Mouse (Mus musculus) v-Abl transformed pro-B cells (cell line): ENCODE results near the gene Trio.

ENCODE experiments used
- in situ Hi-C, 2 experiments: fragments of 400-800 bp; cut with MboI; formaldehyde crosslinking; loops; one replicate each; pipeline ENCODE4 v1.15.1; 2025; ENCODE audit not compliant: unreplicated experiment in 2 of 2

Trio gene

DNA sequence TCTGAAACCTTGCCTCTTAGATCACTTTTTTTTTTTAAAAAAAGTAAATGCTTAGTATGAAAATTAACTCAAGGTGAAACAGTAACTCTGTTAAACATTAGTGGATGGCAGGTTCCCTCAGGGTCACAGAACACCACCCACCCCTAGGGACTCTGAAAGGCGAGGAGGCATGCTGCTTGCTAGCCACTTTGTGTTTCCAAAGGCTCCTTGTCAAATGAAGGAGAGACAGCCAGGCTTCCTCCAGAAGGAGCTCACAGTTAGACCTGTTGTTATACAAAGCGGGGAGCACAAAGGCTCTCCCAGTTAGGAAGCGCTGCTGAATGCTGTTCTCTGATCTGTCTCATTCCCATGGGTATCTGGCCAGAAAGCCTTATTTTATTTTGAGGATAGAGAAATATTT is 30.2 kb downstream of the Trio start:
- in situ Hi-C loops: no loop called here

DNA sequence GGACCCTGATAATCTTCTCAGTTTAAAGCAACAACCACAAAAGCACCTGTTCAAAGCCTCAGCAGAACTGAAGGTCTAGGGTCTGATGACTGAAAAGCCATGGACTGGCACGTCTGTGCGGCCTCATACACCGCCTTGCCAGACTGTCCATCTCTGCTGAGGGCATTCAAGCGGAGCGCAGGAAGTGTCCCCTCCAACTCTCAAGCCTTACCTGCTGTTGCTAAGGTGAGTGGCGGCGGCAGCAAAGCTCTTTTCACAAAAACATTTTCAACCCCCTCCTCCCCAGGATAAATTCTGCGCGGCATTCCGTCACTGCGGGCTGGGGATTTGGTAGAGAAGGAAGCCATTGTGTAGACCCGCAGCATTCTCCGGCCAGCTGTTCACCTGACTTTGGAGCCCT is 30.8 kb downstream of the Trio start:
- in situ Hi-C loops: no loop called here

DNA sequence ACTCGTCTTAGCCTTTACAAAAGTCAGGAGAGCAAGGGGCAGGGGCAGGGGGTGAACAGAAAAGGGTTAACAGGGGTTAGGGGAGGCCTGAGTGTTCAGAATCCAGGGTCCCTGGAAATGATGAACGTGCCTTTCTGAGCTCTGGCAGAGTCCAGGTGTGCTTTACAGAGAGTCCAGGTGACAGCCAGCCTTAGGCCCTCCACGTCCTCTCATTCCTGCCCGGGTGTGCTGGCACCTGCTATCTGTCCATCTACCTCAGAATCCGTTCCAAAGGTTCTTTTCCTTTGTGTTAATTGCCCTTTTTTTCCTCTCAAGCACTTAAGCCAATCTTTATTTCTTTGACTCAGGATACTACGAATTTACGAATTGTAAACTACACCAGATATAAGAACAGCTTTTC is 32.1 kb downstream of the Trio start:
- in situ Hi-C loops: no loop called here

DNA sequence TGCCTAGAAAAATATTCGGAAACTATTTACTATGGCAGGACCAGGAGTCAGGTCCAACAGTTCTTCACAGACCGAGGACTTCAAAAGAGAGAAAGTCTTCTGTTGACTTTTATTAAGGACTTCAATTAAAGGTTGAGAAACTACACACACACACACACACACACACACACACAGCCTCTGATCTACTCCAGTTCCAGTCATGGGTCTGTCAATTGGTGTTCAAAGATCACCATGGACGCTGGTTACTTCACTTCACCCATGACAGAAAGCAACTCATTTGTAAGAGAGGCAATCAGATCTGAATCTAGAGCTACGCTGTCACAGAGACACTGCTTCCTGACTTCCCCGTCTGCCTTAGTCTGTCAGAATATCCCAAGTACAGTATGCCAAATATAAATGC is 33.1 kb downstream of the Trio start:
- in situ Hi-C loops: no loop called here

DNA sequence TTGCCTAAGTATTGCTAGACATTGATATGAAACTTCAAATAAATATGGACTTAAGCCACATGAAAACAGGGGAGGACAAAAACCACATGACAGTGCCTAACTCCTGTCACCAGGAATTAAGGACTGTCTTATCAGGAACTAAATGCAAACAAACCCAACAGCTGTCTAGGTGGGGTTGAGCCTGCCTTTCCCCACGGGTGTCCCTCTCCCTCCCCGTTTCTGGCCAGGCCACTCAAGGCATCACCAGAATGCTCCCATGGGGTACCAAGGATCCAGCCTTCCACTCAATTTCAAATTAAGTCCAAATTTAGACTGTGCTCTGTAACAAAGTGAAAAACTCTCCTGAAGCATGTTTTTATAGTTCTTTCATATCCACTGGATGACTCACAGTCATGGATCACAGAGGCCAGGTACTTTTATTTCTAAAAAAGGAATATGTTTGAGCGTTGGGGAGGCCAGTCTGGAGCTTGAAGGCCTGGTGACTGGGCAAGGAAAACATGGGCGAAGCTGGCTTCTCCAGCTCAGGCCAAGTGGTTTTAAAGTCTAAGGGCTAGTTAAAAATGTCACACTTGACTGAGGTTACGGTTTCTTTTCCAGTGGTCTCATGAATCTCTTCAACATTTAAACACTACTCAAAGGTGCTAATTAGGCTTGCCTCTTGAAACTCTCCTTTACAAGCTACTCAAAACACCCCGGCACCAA is 33.6 kb downstream of the Trio start:
- in situ Hi-C loops: no loop called here

DNA sequence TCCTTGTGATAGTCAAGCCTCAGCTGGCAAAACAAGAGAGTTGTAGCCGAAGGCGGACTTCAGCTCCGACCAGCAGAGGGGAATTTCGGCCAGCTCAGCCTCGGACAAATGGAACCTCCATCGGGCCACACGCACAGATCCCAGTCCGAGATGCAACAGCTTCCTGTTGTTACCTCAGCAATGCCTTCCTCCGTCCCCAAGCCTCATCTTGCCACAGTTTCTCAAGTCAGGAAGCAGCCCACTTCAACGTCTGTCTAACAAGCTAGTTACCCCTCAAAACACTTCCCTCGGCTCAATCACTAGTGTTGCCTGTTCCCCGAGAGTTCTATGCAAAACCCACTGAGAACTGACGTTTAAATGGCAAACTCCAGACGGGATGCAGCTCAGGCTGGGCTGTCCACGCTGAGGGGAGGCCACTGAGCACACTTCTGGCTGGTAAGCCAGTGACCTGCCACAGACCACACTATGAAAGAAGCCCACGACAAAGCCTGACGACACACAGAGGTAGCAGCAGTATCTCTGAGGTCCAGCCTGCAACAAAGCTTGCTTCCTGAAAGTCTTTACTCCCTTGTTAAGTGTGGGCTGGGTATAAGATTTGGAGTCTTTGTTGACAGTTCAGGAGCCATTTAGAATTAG is 34.5 kb downstream of the Trio start:
- in situ Hi-C loops: no loop called here

DNA sequence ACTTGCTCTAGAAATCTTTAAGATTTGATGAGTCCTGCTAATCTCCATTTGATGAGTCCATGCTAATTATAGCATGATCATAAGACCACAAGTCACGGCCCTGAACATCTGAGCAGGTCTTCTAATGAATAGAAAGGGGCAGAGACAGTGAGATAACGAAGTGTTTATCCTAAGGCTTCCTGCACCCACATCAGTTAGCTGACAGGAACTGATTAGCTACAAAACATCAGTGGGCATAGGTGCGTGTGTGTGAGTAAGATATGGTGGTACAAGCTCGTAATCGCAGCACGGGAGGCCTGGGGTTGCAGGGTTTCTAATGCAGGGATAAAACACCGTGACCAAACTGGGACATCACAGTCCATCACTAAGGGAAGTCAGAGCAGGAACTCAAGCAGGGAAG is 37.7 kb downstream of the Trio start:
- in situ Hi-C loops: no loop called here

DNA sequence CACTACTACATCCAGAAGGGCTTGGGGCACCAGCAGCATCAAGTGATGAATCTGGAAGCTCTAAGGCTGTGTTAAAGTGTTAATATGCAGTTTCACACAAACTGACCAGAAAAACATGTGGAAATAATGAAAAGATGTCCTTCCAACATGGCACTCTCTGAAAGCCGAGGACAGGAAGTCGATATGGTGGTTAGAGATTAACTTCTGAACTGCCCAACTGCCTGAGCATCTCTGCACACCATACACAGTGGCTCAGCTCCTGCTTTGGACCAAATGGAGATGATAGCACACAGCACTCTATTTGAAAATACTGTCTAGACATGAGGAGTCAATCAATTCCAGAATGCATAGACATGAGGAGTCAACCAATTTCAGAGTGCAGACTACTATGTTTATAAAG is 40.8 kb downstream of the Trio start:
- in situ Hi-C loops: no loop called here

DNA sequence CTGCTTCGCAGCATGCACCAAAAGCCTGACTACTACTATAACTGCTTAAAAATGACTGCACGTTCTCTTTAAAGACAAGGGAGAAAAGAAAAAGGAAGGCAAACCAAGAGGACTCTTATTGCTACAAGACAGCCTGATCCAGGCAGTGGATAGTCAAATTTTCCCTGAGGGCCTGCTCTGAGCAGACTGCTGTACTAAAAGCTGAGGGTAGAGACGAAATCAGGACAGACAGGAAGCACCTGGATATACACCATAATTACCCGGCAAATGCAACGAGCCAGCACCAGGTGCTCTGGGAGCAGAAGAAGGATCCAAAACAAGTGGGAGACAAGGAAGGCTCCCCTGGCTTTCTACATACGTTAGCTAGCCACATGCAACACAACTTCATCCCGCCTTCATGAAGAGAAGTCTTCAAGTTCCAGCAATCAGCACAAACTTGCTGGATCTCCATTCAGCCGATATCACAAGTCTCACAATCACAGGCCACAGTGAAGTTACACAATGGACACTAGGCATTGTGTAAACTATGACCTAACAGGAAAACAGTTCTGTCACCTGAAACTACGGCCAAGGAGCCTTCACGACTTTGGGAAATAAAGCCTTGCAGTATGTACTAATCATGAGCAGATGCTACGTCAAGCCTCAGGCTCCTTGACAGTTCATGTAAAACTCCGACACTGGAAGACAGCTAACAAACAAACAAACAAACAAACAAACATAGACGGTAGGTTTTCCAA is 43.7 kb downstream of the Trio start:
- in situ Hi-C loops: no loop called here

DNA sequence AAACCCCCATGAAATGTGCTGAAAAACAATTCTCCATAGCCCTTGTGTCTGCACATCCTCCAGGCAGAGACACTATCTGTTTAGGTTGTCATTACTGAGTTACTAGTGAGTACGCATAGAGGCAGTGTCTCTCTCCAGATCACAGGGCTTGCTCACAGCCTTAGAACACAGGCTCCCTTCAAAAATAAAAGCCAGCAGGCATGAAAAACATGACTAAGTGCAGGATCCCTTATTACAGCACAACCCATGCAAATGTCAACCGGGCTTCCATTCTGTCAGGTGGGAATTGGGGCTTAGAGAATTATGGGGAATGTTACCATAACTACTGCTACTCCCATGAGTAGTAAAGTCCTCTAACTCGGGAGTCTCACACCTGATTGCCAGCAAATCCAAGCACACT is 44.4 kb downstream of the Trio start:
- in situ Hi-C loops: no loop called here

DNA sequence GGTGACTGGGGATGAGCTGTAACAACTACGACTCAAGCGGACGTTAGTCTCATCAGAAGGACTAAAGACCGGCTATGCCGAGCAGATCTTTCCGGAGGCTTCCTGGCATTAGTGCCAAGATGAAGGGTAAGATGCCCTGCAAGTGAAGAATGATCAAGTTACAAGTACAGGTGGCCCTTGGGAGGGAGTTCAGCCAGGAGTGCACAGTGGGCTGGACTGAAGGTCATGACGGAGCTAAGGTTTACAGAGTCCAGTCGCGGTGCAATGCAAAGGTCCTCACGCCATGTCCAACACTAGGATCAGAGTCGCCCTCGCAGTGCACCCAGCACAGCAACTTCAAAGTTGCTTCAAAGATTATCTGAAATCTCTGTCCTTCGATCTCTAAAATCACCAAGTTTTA is 45.2 kb downstream of the Trio start:
- in situ Hi-C loops: no loop called here

DNA sequence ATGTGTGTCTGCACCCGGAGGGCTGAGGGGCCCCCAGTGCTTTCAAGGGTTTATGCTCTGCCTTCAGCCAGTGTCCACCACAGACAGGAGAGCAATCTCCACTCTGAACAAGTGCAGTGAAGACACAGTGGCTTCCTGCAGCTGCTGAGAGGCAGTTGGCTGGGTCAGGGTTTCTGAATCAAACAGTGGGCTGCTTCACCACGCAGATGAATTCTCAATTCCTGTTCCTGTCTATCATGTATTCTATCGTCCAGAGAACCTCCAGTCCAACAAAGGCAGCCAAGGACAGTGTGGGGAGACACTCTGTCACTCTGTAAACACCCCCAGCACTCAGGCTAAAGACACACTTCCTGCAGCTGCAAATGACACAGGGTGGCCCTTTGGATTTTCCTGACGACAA is 48.7 kb downstream of the Trio start:
- in situ Hi-C loops: loop anchor here in 1 of 2 experiments (5.0 kb wide), 1 partner anchor 55 kb away; no protein-coding TSS in a partner anchor

DNA sequence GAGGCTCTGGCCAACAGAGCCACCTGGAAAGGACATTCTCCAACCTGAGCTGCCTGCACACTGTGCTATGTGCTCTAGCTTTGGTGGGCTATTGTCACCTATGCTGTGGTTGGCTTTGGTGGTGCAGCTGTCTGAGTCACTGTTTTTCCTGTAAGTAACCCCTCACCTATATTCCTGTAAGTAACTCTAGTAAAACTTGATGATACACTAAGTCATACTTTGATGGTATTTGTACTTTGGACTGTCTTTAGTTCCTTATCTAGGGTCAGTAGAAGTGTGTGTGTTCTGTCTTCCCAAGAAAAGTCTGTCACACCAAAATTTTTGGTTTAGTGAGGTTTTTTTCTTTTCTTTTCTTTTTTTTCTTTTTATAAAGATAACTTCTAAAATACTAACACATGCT is 49.3 kb downstream of the Trio start:
- in situ Hi-C loops: loop anchor here in 1 of 2 experiments (5.0 kb wide), 1 partner anchor 54 kb away; no protein-coding TSS in a partner anchor

DNA sequence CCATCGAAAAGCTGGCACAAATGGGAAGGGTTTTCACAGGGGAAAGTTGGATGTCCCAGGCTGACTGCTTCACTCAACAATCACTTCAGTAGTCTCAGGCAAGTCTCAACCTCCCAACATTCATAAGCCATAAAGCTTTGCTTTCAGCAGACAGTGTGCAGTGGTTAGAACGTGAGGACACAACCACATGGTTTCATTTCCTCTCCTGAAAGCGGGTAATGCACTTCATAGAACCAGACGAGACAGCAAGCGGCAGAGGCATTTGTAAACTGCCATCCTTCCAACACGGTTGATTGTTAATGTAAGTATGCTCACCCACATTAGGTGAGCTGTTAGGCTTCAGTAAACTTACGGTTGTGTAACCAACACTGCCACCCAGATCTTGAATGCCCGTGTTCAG is 51.0 kb downstream of the Trio start:
- in situ Hi-C loops: loop anchor here in 1 of 2 experiments (5.0 kb wide), 1 partner anchor 52 kb away; no protein-coding TSS in a partner anchor

DNA sequence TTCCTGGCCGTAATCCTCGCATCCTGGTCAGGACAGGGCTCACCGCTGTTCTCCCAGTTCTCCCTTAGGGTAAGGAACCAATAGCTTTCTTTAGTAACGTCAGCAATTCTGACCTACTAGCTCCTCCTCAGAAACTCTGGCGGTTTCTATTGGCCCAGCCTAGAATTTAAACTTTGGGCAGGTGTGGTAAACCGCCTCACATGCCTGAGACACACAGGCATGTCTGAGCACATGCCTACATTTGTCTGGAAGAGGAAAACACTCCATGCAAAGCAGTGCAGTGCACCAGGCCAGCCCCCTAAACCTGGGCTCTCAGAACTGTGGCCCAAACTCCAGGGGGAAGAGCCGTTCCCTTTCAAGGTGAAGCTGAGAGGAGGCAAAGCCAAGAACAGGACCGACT is 57.5 kb downstream of the Trio start:
- in situ Hi-C loops: no loop called here

DNA sequence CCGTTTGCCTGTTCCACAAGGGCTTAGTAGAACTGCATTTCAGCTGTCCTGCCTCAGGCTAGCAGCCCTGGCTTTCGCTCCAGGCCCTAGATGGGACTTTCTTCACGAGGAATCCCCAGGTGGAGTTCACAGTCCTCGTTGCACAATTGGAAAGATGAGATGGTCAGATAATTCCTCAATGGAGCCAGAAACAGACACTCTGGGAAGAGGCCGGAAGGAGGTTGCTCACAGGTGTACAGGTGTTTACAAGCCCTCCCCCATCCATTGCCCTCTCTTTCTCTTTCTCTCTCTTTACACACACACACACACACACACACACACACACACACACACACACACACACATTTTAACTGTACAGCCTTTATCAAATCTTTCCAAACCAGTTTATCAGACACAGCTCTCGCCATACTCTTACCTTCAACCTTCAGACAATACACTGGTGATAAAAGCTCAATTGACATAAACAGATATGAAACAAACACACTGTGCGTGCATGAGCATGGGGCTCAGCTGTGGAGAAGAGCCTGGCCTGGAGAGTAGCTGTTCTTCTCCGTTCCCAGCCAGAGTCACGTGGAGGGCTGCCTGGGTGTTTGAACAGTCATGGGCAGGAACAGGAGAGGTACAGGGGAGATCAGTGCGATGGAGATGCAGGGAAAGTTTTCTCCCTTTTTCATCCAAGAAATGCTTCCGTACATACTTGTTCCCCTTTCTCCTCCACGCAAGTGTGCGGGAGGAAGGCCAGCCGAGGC is 58.3 kb downstream of the Trio start:
- in situ Hi-C loops: no loop called here

DNA sequence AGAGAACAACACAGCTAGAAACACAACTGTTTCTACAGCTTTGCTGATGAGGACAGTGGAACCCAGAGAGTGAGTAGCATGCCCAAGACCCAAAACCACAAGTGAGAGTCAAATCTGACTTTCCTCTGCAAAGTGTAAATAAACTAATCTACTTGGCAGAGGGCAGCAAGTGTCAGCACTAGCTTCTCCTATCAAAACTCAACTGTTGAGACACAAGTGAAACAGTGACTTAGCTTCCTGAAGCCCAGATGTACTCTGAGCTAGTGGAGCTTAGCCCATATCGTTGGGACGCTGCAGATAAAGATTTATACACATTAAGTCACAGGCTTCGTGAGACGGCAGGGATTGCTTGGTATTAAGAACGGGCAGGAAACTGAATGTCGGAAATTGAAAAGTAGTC is 60.8 kb downstream of the Trio start:
- in situ Hi-C loops: no loop called here

DNA sequence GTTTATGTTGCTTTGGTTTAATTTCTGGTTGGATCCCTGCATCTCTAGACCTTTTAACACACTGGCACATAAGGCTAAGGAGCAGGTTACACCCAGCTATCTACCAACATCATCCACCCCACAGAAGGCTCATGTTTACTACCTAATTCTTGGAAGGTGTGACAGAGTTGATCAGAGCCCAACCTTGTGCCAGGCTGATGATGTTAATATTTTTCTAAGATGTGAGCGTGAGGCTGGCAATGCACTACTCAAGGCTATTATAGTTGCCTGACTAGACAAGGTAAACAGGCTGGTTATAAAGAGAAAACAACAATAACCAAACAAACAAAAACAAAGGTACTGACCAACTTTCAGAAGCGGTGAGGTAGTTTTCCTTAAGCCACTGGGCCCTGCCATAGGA is 62.1 kb downstream of the Trio start:
- in situ Hi-C loops: no loop called here

DNA sequence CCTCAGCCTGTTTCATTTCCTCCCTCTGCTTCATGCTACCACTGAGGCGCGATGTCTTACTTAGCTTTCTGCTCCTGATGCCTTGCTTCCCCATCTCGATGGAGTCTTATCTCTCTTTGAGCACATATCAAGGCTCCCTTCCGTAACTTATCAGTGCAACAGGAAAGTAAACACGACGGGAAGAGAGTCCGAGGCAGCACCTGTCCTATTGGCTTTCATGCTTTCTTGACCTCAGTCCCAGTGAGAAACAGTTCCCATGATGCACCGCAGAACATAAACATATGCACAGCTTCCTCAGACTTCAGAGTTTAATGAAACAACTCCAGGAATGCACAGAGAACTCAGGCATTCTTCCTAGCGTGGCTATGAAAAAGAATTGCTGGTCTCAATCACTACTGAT is 65.0 kb downstream of the Trio start:
- in situ Hi-C loops: no loop called here

DNA sequence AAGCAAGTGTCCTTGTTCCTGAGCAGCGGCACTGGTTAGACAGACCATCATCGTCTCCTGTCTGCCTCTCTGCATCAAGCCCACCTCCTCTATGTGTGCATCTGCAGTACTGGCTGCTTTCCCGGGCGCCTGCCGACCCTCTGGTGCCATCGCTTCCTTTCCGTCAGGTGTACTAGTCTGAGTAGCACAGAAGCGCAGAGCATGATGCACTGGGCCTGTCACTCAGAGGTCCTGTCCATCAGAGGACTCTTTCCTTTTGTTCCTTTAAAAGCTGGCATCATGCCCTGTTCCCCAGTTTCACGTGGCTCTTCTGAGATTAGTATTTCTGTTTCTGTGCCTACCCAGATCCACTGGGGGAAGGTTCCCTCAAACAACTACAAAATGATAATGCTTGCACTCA is 67.8 kb downstream of the Trio start:
- in situ Hi-C loops: no loop called here

DNA sequence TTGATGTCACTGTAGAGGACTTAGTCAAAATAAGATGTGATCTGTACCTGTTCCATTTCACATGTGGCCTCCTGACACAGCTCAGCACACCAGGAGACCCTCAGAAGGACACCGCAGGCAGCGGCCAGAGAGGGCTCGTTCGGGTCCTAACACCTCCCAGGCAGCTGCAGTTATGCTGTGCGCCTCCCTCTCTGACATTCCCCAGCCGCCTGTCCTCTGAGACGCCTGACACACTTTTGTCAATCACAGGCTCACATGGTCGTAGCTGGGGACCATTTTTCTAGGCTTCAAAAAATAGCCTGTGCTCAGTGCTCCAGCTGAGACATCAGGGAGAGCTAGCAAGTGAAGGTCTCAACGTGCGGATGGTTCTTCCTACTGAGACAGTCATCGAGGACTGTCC is 70.0 kb downstream of the Trio start:
- in situ Hi-C loops: no loop called here
